Mouse (Mus musculus) heart, embryonic 15.5 days (tissue): ENCODE results near the gene Efhd1. TPM values are rescaled to one million over a fixed set of nuclear protein-coding genes. Genes with fewer than 3 reads are reported as not detected.

Experiments used
- ATAC-seq: fragments of 200-750 bp; cut with Nextera tagmentation; replicated peaks from 2 replicates; pipeline ENCODE4 v1.8.0; 2017; ENCODE audit warnings: low read depth, moderate TSS enrichment; ENCODE audit not compliant: insufficient number of reproducible peaks, insufficient read depth, low FRiP score
- H3K27ac ChIP-seq: fragments of 300-500 bp; sonication (generic); 2 replicates; pipeline ENCODE4 v1.5.1; 2015; ENCODE audit warnings: mild to moderate bottlenecking, inconsistent platforms
- H3K27me3 ChIP-seq: fragments of 300-500 bp; sonication (generic); 2 replicates; pipeline ENCODE4 v1.6.1; 2015; ENCODE audit warnings: inconsistent platforms
- H3K36me3 ChIP-seq: fragments of 300-500 bp; sonication (generic); 2 replicates; pipeline ENCODE4 v1.6.1; 2015; ENCODE audit warnings: mild to moderate bottlenecking, inconsistent platforms
- H3K4me1 ChIP-seq: fragments of 300-500 bp; sonication (generic); replicated peaks from 2 replicates; pipeline ENCODE4 v1.6.1; 2015; ENCODE audit warnings: inconsistent platforms
- H3K4me2 ChIP-seq: fragments of 300-500 bp; sonication (generic); 2 replicates; pipeline ENCODE4 v1.6.1; 2015; ENCODE audit warnings: inconsistent platforms, mild to moderate bottlenecking, moderate library complexity
- H3K4me3 ChIP-seq: fragments of 300-500 bp; sonication (generic); 2 replicates; pipeline ENCODE4 v1.5.1; 2015; ENCODE audit warnings: mild to moderate bottlenecking, inconsistent platforms
- H3K9ac ChIP-seq: fragments of 300-500 bp; sonication (generic); 2 replicates; pipeline ENCODE4 v1.6.1; 2015; ENCODE audit warnings: mild to moderate bottlenecking, inconsistent platforms
- H3K9me3 ChIP-seq: fragments of 300-500 bp; sonication (generic); replicated peaks from 2 replicates; pipeline ENCODE4 v1.6.1; 2016; ENCODE audit warnings: inconsistent platforms
- WGBS: fragments of 180-500 bp; shearing (Covaris S2); methylation state at CpG from one replicate; pipeline ENCODE4 v1.1.7; 2015; ENCODE audit warnings: mixed read lengths; 5-methylcytosine and 5-hydroxymethylcytosine counted together
- polyA plus RNA-seq: library from polyadenylated mRNA; unstranded; fragments of >200 nt; fragmentation: Nextera tagmentation; extraction: Ambion mirVana; gene quantifications from 2 replicates; pipeline ENCODE4 v1.2.1, GENCODE M21; 2015

Gene Efhd1
- 0.23 and 1.6 TPM in 2 replicates for polyA plus RNA-seq

- Histone ChIP-seq H3K4me3 (peak within 1 kb of the TSS; percentile 53), H3K4me2 (peak within 1 kb of the TSS; percentile 96), H3K9me3 (no peaks in the 10 kb centered on the region), H3K9ac (peak within 1 kb of the TSS; percentile 39), H3K27ac (no peak within 1 kb of the TSS), H3K27me3 (peaks cover 89% of the 10 kb centered on the region), H3K4me1 (peaks cover 24% of the 10 kb centered on the region), H3K36me3 (no peaks in the 10 kb centered on the region)
- under 1% methylated on average over 70 of the region's 70 CpGs for WGBS
- ATAC-seq = 0 out of 2 replicates have a peak, but pooled peaks have one; percentile 39
Measured at GRCm38 (mm10) chr1:87264134-87265006, at the start of gene Efhd1. Gene Efhd1 (plus strand): TSS chr1:87264363.

- Histone ChIP-seq H3K4me1 (peaks cover 32% of the 10 kb centered on the region), H3K27me3 (peaks cover 4% of the 10 kb centered on the region; the same call in 1 of the 2 replicates), H3K4me2 (peak overlapping the region; percentile 70), H3K4me3 (peak overlapping the region; percentile 96), H3K36me3 (peaks cover 4% of the 10 kb centered on the region; the same call in 1 of the 2 replicates), H3K9me3 (no peaks in the 10 kb centered on the region), H3K27ac (peak overlapping the region; percentile 100), H3K9ac (peak overlapping the region; percentile 99)
- no peak for ATAC-seq
- WGBS = 13% methylated on average over 4 of the region's 4 CpGs
Measured at GRCm38 (mm10) chr1:87214748-87215147, 49.4 kb upstream of the Efhd1 start.

GRCm38 (mm10) chr1:87217938-87218337 is 46.2 kb upstream of the Efhd1 start:
- Histone ChIP-seq H3K9me3 (no peaks in the 10 kb centered on the region), H3K27ac (no peak overlapping the region), H3K4me1 (peaks cover 31% of the 10 kb centered on the region), H3K4me3 (no peak overlapping the region), H3K9ac (no peak overlapping the region), H3K27me3 (no peaks in the 10 kb centered on the region), H3K36me3 (peaks cover 36% of the 10 kb centered on the region), H3K4me2 (no peak overlapping the region)
- no peak for ATAC-seq
- WGBS = 60% methylated on average over 3 of the region's 3 CpGs

GRCm38 (mm10) chr1:87225739-87226138 is 38.4 kb upstream of the Efhd1 start:
- Histone ChIP-seq H3K4me3 (no peak overlapping the region), H3K27me3 (no peaks in the 10 kb centered on the region), H3K36me3 (peaks cover 95% of the 10 kb centered on the region), H3K9ac (no peak overlapping the region), H3K27ac (no peak overlapping the region), H3K4me2 (no peak overlapping the region), H3K9me3 (no peaks in the 10 kb centered on the region), H3K4me1 (no peaks in the 10 kb centered on the region)
- ATAC-seq = no peak
- WGBS = 94% methylated on average over 8 of the region's 8 CpGs

- Histone ChIP-seq H3K27me3 (no peaks in the 10 kb centered on the region), H3K4me2 (no peak overlapping the region), H3K27ac (no peak overlapping the region), H3K4me1 (no peaks in the 10 kb centered on the region), H3K9ac (no peak overlapping the region), H3K4me3 (no peak overlapping the region), H3K36me3 (peaks cover 89% of the 10 kb centered on the region), H3K9me3 (no peaks in the 10 kb centered on the region)
- ATAC-seq = no peak
- 93% methylated on average over 1 of the region's 1 CpGs for WGBS
Measured at GRCm38 (mm10) chr1:87226409-87227159, 37.6 kb upstream of the Efhd1 start.

- WGBS = 95% methylated on average over 3 of the region's 3 CpGs
- ATAC-seq = no peak
- Histone ChIP-seq H3K4me2 (no peak overlapping the region), H3K9ac (no peak overlapping the region), H3K36me3 (peaks cover 90% of the 10 kb centered on the region), H3K4me3 (no peak overlapping the region), H3K9me3 (no peaks in the 10 kb centered on the region), H3K27me3 (no peaks in the 10 kb centered on the region), H3K27ac (no peak overlapping the region), H3K4me1 (no peaks in the 10 kb centered on the region)
Measured at GRCm38 (mm10) chr1:87227160-87227550, 37.0 kb upstream of the Efhd1 start.

GRCm38 (mm10) chr1:87230606-87231005 is 33.6 kb upstream of the Efhd1 start:
- Histone ChIP-seq H3K4me3 (no peak overlapping the region), H3K4me1 (no peaks in the 10 kb centered on the region), H3K27me3 (no peaks in the 10 kb centered on the region), H3K9ac (no peak overlapping the region), H3K27ac (no peak overlapping the region), H3K36me3 (peaks cover 63% of the 10 kb centered on the region), H3K4me2 (no peak overlapping the region), H3K9me3 (no peaks in the 10 kb centered on the region)
- 87% methylated on average over 5 of the region's 5 CpGs for WGBS
- no peak for ATAC-seq

GRCm38 (mm10) chr1:87232197-87232596 is 32.0 kb upstream of the Efhd1 start:
- Histone ChIP-seq H3K27ac (no peak overlapping the region), H3K4me2 (no peak overlapping the region), H3K4me3 (no peak overlapping the region), H3K27me3 (no peaks in the 10 kb centered on the region), H3K36me3 (peaks cover 51% of the 10 kb centered on the region), H3K4me1 (no peaks in the 10 kb centered on the region), H3K9me3 (no peaks in the 10 kb centered on the region), H3K9ac (no peak overlapping the region)
- WGBS = 87% methylated on average over 7 of the region's 7 CpGs
- no peak for ATAC-seq

GRCm38 (mm10) chr1:87239056-87239455 is 25.1 kb upstream of the Efhd1 start:
- Histone ChIP-seq H3K4me2 (no peak overlapping the region), H3K9ac (no peak overlapping the region), H3K4me1 (no peaks in the 10 kb centered on the region), H3K4me3 (no peak overlapping the region), H3K9me3 (no peaks in the 10 kb centered on the region), H3K27me3 (no peaks in the 10 kb centered on the region), H3K27ac (no peak overlapping the region), H3K36me3 (peaks cover 15% of the 10 kb centered on the region; the same call in 1 of the 2 replicates)
- 52% methylated on average over 8 of the region's 8 CpGs for WGBS
- no peak for ATAC-seq

- Histone ChIP-seq H3K27ac (no peak overlapping the region), H3K4me3 (no peak overlapping the region), H3K9ac (no peak overlapping the region), H3K4me1 (peaks cover 5% of the 10 kb centered on the region), H3K36me3 (peaks cover 5% of the 10 kb centered on the region; the same call in 1 of the 2 replicates), H3K9me3 (no peaks in the 10 kb centered on the region), H3K4me2 (no peak overlapping the region), H3K27me3 (no peaks in the 10 kb centered on the region)
- ATAC-seq = no peak
- WGBS = 85% methylated on average over 8 of the region's 8 CpGs
Measured at GRCm38 (mm10) chr1:87243021-87243420, 21.1 kb upstream of the Efhd1 start.

GRCm38 (mm10) chr1:87245430-87245829 is 18.7 kb upstream of the Efhd1 start:
- peaks cover 5% of the 10 kb centered on the region for H3K4me1 ChIP-seq
- no peak overlapping the region for H3K27ac ChIP-seq

More at GRCm38 (mm10) chr1:87245430-87245829, 18.7 kb upstream of the Efhd1 start:
- Histone ChIP-seq H3K27me3 (no peaks in the 10 kb centered on the region), H3K4me3 (no peak overlapping the region), H3K9me3 (no peaks in the 10 kb centered on the region), H3K36me3 (no peaks in the 10 kb centered on the region), H3K9ac (no peak overlapping the region), H3K4me2 (no peak overlapping the region)
- no peak for ATAC-seq
- WGBS = 19% methylated on average over 1 of the region's 1 CpGs
